Mouse (Mus musculus) 416B (cell line): Measurements from ENCODE around the gene Gm20924.
"Not testable (repeated sequence)": the region's sequence is repeated elsewhere in the genome, so short reads cannot be mapped to it uniquely, and the experiment has no call there.

Experiments used
- DNase-seq: peaks from one replicate; pipeline ENCODE4 v3.0.0; 2011; ENCODE audit warnings: low read depth

The Gm20924 gene

GRCm38 (mm10) chrY:65207427-65207826 is at the start of gene Gm20924:
Gene Gm20924, minus strand, starts transcription at chrY:65207527.
- not testable (repeated sequence) for DNase-seq
